Mouse (Mus musculus) E14TG2a.4 (cell line): ENCODE results near the gene Zfp39.

Experiments used
- CTCF ChIP-seq: conservative IDR thresholded peaks from 2 replicates; pipeline ENCODE4 v1.5.1; 2014; ENCODE audit warnings: low read length
- POU5F1 ChIP-seq: IDR thresholded peaks from 2 replicates; pipeline ENCODE4 v1.6.1; 2014; ENCODE audit warnings: low read length, borderline replicate concordance

- TF ChIP-seq CTCF, result no peak
- TF ChIP-seq POU5F1, result no peak
These were observed 33.9 kb upstream of the Zfp39 start for GRCm38 (mm10) chr11:58937909-58938308.
